Mouse (Mus musculus) T-helper 1 cell (primary cell): ENCODE results near the gene Gdf5.

Experiments
- in situ Hi-C: fragments of 300-600 bp; cut with MboI, MseI; formaldehyde crosslinking; loops from one replicate; pipeline ENCODE4 v1.15.1; 2025; ENCODE audit warnings: high pct_unique_total_duplicates

Gene Gdf5

GRCm38 (mm10) chr2:155945124-155945523 lies at the start of gene Gdf5:
Gene Gdf5 (minus strand): TSS chr2:155945367.
- in situ Hi-C loops: no loop called here

- in situ Hi-C loops: no loop called here
Measured at GRCm38 (mm10) chr2:155991863-155992321, 46.7 kb upstream of the Gdf5 start.

- in situ Hi-C loops: no loop called here
Measured at GRCm38 (mm10) chr2:155991151-155991550, 46.0 kb upstream of the Gdf5 start.

- in situ Hi-C loops: no loop called here
Measured at GRCm38 (mm10) chr2:155989085-155989484, 43.9 kb upstream of the Gdf5 start.

- in situ Hi-C loops: no loop called here
Measured at GRCm38 (mm10) chr2:155987131-155987530, 42.0 kb upstream of the Gdf5 start.

- in situ Hi-C loops: no loop called here
Measured at GRCm38 (mm10) chr2:155985776-155986175, 40.6 kb upstream of the Gdf5 start.

GRCm38 (mm10) chr2:155979328-155979991 lies 34.3 kb upstream of the Gdf5 start:
- in situ Hi-C loops: no loop called here

- in situ Hi-C loops: no loop called here
Measured at GRCm38 (mm10) chr2:155974087-155974731, 29.0 kb upstream of the Gdf5 start.

- in situ Hi-C loops: no loop called here
Measured at GRCm38 (mm10) chr2:155973348-155973747, 28.2 kb upstream of the Gdf5 start.

GRCm38 (mm10) chr2:155962991-155963390 lies 17.8 kb upstream of the Gdf5 start:
- in situ Hi-C loops: no loop called here

GRCm38 (mm10) chr2:155961862-155962261 lies 16.7 kb upstream of the Gdf5 start:
- in situ Hi-C loops: no loop called here

GRCm38 (mm10) chr2:155959981-155960380 lies 14.8 kb upstream of the Gdf5 start:
- in situ Hi-C loops: no loop called here

GRCm38 (mm10) chr2:155956134-155957059 lies 11.2 kb upstream of the Gdf5 start, which contains the start of gene Cep250:
Gene Cep250 (plus strand): TSS chr2:155956458.
- in situ Hi-C loops: no loop called here

- in situ Hi-C loops: no loop called here
Measured at GRCm38 (mm10) chr2:155952006-155952405, 6.8 kb upstream of the Gdf5 start.

- in situ Hi-C loops: no loop called here
Measured at GRCm38 (mm10) chr2:155949362-155949761, 4.2 kb upstream of the Gdf5 start.

- in situ Hi-C loops: no loop called here
Measured at GRCm38 (mm10) chr2:155947390-155948002, 2.3 kb upstream of the Gdf5 start.

GRCm38 (mm10) chr2:155946499-155946898 lies 1.3 kb upstream of the Gdf5 start:
- in situ Hi-C loops: no loop called here

GRCm38 (mm10) chr2:155946069-155946468 lies 902 bp upstream of the Gdf5 start:
- in situ Hi-C loops: no loop called here

GRCm38 (mm10) chr2:155945580-155945979 lies 413 bp upstream of the Gdf5 start:
- in situ Hi-C loops: no loop called here

- in situ Hi-C loops: loop anchor here (5.0 kb wide), 1 partner anchor 92 kb away; no protein-coding TSS in a partner anchor
Measured at GRCm38 (mm10) chr2:155944685-155945084, 482 bp downstream of the Gdf5 start.

GRCm38 (mm10) chr2:155943463-155943862 lies 1.7 kb downstream of the Gdf5 start:
- in situ Hi-C loops: loop anchor here (5.0 kb wide), 1 partner anchor 91 kb away; no protein-coding TSS in a partner anchor
